Mouse (Mus musculus): ENCODE results near the gene Ptprr. TPM values are rescaled to one million over a fixed set of nuclear protein-coding genes. Genes with fewer than 3 reads are reported as not detected.

Gene Ptprr
- polyA plus RNA-seq, 1 experiment: 59.4 TPM

DNA sequence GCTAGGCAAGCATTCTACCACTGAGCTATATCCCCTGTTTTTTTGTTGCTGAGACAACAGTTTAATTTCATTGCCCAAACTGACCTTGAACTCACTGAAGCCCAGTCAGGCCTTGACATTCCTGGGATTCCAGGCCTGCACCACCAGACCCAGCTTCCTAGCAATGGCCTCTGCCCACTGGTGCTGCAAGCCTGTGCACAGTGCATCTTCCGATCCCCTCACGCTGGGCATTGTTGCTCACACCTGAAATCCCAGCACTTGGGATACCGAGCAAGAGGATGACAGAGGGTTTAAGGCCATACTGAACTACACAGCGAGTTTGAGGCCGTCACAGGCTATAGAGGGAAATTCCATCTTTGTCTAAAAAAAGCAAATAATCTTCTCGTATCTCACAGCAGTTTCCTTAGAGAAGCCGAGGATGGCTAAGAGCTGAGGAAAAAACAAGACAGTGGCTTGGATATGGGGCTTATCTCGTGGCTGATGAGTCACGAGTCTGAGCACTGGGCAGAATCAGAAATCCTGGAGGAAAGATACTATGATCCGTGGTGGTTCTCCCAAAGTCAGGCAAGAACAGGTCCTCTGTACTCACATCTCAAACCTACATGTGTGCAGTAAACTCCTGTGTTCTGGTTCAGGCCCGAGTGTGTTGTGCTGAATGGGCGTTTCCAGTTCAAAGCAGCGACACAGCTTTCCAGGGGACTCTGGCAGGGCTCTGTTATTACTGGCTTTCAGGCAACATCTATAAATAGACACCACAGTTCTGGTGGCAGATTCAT lies 242.8 kb downstream of the Ptprr start:
- 50% methylated on average over 13 of the region's 13 CpGs for WGBS
- no peak overlapping the region for H3K27ac ChIP-seq (ENCODE audit: insufficient read depth, low read length)
- H3K27me3 ChIP-seq (ENCODE audit: control insufficient read depth, insufficient read depth, low read length): no peaks in the 10 kb centered on the region
- peak; percentile 15 to 20 for DNase-seq
- no peak overlapping the region for H3K4me3 ChIP-seq (replicated peaks; ENCODE audit: insufficient read depth, low read depth, low read length)
- no peak for TF ChIP-seq POLR2A (IDR thresholded peaks at IDR 0.05; ENCODE audit: borderline replicate concordance, insufficient read depth, low read length)
- H3K4me1 ChIP-seq (ENCODE audit: control insufficient read depth, insufficient read depth, low read length): peaks cover 2% of the 10 kb centered on the region; the same call in 1 of the 2 replicates

DNA sequence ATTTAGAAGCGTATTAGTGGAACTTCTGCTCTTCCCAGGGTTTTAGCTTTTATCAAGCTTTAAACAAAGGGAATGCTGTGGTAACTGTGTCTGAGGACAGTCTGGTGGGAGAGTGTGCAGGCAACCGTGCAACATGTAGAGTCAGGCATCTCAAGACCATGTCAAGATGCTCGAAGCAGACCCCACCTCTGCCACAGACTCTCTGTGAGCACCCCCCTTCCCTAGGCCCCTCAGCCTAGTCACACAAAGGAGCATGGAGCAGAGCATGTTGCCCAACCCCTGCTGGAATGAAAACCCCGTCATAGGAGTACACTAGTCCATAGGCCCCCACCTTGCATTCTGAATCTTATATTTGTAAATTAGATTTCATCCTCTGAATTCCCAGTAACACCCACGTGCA lies 243.5 kb downstream of the Ptprr start:
- Histone ChIP-seq H3K27me3 (ENCODE audit: control insufficient read depth, insufficient read depth, low read length) (no peaks in the 10 kb centered on the region), H3K27ac (ENCODE audit: insufficient read depth, low read length) (peak overlapping the region; percentile 39; the same call in 1 of the 2 replicates), H3K4me3 (replicated peaks; ENCODE audit: insufficient read depth, low read depth, low read length) (no peak overlapping the region), H3K4me1 (ENCODE audit: control insufficient read depth, insufficient read depth, low read length) (peaks cover 2% of the 10 kb centered on the region; the same call in 1 of the 2 replicates)
- no peak for DNase-seq
- TF ChIP-seq POLR2A (IDR thresholded peaks at IDR 0.05; ENCODE audit: borderline replicate concordance, insufficient read depth, low read length) (no peak), CTCF (IDR thresholded peaks at IDR 0.05; ENCODE audit: borderline replicate concordance, insufficient read depth, low read depth, low read length) (no peak)
- whole genome bisulfite sequencing: 53% methylated on average over 5 of the region's 5 CpGs

DNA sequence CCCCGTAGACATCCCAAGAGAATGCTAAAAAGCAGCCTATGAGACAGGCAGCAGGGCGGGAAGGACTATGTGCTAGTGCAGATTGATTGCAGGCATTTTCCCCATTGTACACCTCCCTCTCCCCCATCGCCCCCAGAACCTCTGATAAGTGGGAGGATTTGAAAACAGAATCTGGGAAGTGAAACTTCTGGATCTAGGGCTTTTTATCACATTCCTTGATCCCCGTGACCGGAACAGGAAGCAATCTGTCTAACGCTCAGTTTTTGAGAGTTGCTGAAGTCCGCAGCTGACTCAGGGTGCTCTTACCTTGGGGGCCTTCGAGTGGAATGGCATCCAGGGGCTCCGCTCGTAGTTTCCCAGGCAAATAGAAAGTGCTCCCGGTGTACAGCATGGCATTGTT lies 246.5 kb downstream of the Ptprr start:
- 89% methylated on average over 11 of the region's 11 CpGs for whole genome bisulfite sequencing
- no peaks in the 10 kb centered on the region for H3K27me3 ChIP-seq (ENCODE audit: control insufficient read depth, insufficient read depth, low read length)
- no peak overlapping the region for H3K4me3 ChIP-seq (replicated peaks; ENCODE audit: insufficient read depth, low read depth, low read length)
- peaks cover 2% of the 10 kb centered on the region; the same call in 1 of the 2 replicates for H3K4me1 ChIP-seq (ENCODE audit: control insufficient read depth, insufficient read depth, low read length)
- H3K27ac ChIP-seq (ENCODE audit: insufficient read depth, low read length): no peak overlapping the region
- DNase-seq: no peak
- no peak for TF ChIP-seq POLR2A (IDR thresholded peaks at IDR 0.05; ENCODE audit: borderline replicate concordance, insufficient read depth, low read length)
- no peak for TF ChIP-seq CTCF (IDR thresholded peaks at IDR 0.05; ENCODE audit: borderline replicate concordance, insufficient read depth, low read depth, low read length)

DNA sequence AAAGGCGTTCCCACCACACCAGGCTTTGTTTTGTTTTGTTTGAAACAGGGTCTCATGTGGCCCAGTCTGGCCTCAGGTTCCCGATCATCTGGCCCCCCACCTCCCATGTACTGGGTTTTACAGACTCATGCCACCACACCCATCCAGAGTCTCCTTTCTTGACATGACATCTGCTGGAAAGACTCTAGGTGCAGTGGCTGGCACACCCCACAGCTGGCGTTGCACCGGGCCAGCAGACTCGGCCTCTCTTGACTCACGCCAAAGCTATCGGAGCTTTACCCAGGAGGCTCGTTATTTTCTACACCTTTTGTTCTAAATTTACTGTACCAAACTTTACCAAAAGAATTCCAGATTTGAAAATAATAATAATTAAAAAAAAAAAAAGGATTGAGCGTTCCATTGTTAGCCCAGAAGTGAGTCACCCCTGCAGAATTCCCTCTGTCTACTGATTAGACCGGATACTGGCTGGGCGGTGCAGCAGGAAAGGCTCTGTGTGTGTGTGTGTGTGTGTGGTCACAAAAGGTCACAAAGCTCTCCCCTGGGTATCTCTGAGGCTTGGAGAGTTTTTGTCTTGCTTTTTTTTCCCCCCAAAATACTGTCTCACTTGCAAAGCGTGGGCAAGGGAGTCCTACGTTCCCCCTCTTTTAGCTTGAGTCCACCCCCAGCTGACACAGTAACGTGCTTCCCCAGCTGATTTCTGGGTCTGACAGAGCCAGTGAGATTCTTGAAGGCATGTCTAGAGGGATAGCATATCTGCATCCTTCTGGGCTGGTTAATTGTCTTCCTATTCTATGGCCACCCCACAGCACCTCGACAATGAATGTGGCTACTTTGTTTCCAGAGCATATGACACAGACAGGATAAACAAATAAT lies 248.8 kb downstream of the Ptprr start:
- TF ChIP-seq CTCF (IDR thresholded peaks at IDR 0.05; ENCODE audit: borderline replicate concordance, insufficient read depth, low read depth, low read length) (no peak), POLR2A (IDR thresholded peaks at IDR 0.05; ENCODE audit: borderline replicate concordance, insufficient read depth, low read length) (no peak)
- H3K4me1 ChIP-seq (ENCODE audit: control insufficient read depth, insufficient read depth, low read length): no peaks in the 10 kb centered on the region; the same call in 1 of the 2 replicates
- H3K27me3 ChIP-seq (ENCODE audit: control insufficient read depth, insufficient read depth, low read length): no peaks in the 10 kb centered on the region
- no peak for DNase-seq
- 72% methylated on average over 15 of the region's 15 CpGs for WGBS
- no peak overlapping the region; the same call in 1 of the 2 replicates for H3K27ac ChIP-seq (ENCODE audit: insufficient read depth, low read length)
- no peak overlapping the region for H3K4me3 ChIP-seq (replicated peaks; ENCODE audit: insufficient read depth, low read depth, low read length)

DNA sequence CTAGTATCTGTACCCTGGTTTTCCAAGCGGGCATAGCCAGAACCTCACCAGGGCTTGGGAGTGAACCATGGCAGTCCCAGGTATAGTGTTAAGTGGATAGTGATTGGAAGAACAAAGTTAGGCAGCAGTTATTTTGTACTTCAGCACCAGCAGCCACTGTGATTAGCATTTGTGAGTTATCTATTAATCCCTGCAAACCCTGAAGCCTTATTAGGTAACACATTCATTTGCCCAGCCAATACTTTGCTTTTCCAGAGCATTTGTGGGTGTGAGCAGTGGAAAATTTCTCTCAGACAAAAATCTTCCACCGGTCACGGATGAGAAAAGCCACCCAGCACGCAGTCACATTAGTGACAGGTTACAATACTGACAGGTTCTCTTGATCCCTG lies 249.4 kb downstream of the Ptprr start:
- Histone ChIP-seq H3K4me1 (ENCODE audit: control insufficient read depth, insufficient read depth, low read length) (no peaks in the 10 kb centered on the region), H3K27me3 (ENCODE audit: control insufficient read depth, insufficient read depth, low read length) (no peaks in the 10 kb centered on the region), H3K27ac (ENCODE audit: insufficient read depth, low read length) (no peak overlapping the region), H3K4me3 (replicated peaks; ENCODE audit: insufficient read depth, low read depth, low read length) (no peak overlapping the region)
- DNase-seq: no peak
- TF ChIP-seq POLR2A (IDR thresholded peaks at IDR 0.05; ENCODE audit: borderline replicate concordance, insufficient read depth, low read length) (no peak), CTCF (IDR thresholded peaks at IDR 0.05; ENCODE audit: borderline replicate concordance, insufficient read depth, low read depth, low read length) (no peak)
- WGBS: 73% methylated on average over 4 of the region's 4 CpGs

DNA sequence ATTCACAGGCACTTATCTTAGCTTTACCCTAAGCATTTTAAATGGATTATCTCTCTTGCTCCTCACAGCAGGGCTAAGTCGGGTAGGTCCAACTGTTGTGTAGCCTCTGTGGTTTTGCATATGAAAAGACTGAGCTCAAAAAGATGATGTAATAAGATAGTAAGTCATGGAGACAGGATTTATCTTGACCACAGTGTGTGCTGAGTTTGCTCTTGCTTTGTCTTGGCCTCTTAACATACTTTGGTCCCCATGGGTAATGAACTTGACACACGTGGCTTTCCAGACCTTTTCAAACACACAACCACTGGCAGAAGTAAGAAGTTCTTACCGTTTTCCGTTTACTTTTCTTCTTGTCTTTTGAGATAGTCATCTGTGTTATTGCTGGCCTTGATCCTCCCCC lies 250.3 kb downstream of the Ptprr start:
- no peak for TF ChIP-seq POLR2A (IDR thresholded peaks at IDR 0.05; ENCODE audit: borderline replicate concordance, insufficient read depth, low read length)
- TF ChIP-seq CTCF (IDR thresholded peaks at IDR 0.05; ENCODE audit: borderline replicate concordance, insufficient read depth, low read depth, low read length): no peak
- DNase-seq: no peak
- Histone ChIP-seq H3K4me1 (ENCODE audit: control insufficient read depth, insufficient read depth, low read length) (no peaks in the 10 kb centered on the region), H3K27ac (ENCODE audit: insufficient read depth, low read length) (no peak overlapping the region), H3K4me3 (replicated peaks; ENCODE audit: insufficient read depth, low read depth, low read length) (no peak overlapping the region), H3K27me3 (ENCODE audit: control insufficient read depth, insufficient read depth, low read length) (no peaks in the 10 kb centered on the region)
- WGBS: 58% methylated on average over 4 of the region's 4 CpGs

DNA sequence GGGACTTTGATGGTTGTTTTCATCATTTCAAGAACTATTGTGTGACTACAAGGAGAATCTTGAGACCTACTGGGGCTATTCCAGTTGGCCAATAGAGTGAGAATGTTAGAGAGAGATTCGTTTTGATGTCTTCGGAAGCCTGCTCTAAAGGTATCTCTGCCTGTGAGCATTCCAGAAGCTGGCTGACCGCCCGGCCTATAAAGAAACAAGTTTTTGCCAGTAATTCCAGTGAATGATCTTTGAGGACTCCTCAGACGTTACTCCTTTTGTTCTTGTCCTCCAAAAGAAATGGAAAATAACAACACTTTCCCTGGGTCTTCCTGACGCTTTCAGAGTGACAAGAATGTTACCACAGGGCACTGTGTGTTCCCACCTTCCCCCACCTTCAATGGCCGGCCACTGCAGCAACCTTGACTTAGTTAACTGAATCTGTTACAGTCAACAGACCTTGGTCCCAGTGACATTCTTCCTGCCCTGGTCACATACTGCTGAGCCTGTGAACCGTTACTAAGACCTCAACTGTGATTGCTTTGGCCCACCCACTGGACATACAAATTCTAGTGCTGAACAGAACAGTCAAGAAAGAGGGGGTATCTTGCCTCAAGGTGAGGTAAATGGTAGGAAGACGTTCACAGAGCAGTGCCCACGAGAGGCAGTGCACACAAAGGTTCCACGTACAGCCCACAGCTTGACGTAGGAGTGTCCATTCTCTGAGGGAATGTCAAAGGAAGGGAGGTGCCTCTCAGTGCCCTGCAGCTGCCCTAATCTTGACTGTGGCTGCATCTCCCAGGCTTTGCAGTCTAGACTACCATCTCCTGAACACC lies 252.8 kb downstream of the Ptprr start:
- H3K27ac ChIP-seq (ENCODE audit: insufficient read depth, low read length): no peak overlapping the region
- WGBS: 74% methylated on average over 12 of the region's 12 CpGs
- no peak for TF ChIP-seq POLR2A (IDR thresholded peaks at IDR 0.05; ENCODE audit: borderline replicate concordance, insufficient read depth, low read length)
- no peak for TF ChIP-seq CTCF (IDR thresholded peaks at IDR 0.05; ENCODE audit: borderline replicate concordance, insufficient read depth, low read depth, low read length)
- no peak for DNase-seq
- H3K4me3 ChIP-seq (replicated peaks; ENCODE audit: insufficient read depth, low read depth, low read length): no peak overlapping the region
- H3K4me1 ChIP-seq (ENCODE audit: control insufficient read depth, insufficient read depth, low read length): no peaks in the 10 kb centered on the region
- no peaks in the 10 kb centered on the region for H3K27me3 ChIP-seq (ENCODE audit: control insufficient read depth, insufficient read depth, low read length)
